Mouse (Mus musculus) hindbrain, embryonic 16.5 days (tissue): ENCODE data around the gene Hnrnpab. TPM values are rescaled to one million over a fixed set of nuclear protein-coding genes. Genes with fewer than 3 reads are reported as not detected.

Source experiments
- ATAC-seq: fragments of 200-750 bp; cut with Nextera tagmentation; 2 replicates; pipeline ENCODE4 v1.8.0; 2017; ENCODE audit warnings: moderate TSS enrichment, moderate library complexity
- H3K27ac ChIP-seq: fragments of 300-500 bp; sonication (generic); 2 replicates; pipeline ENCODE4 v1.5.1; 2014; ENCODE audit warnings: low read depth, mild to moderate bottlenecking, control low read depth, low read length, moderate library complexity
- H3K27me3 ChIP-seq: fragments of 300-500 bp; sonication (generic); replicated peaks from 2 replicates; pipeline ENCODE4 v1.6.1; 2014; ENCODE audit warnings: low read length; ENCODE audit not compliant: control insufficient read depth, insufficient read depth
- H3K36me3 ChIP-seq: fragments of 300-500 bp; sonication (generic); 2 replicates; pipeline ENCODE4 v1.6.1; 2014; ENCODE audit warnings: mild to moderate bottlenecking, low read length, moderate library complexity, mixed read lengths; ENCODE audit not compliant: control insufficient read depth, insufficient read depth
- H3K4me1 ChIP-seq: fragments of 300-500 bp; sonication (generic); 2 replicates; pipeline ENCODE4 v1.6.1; 2014; ENCODE audit warnings: low read depth, low read length; ENCODE audit not compliant: control insufficient read depth, insufficient read depth
- H3K4me2 ChIP-seq: fragments of 300-500 bp; sonication (generic); 2 replicates; pipeline ENCODE4 v1.6.1; 2014; ENCODE audit warnings: mild to moderate bottlenecking, low read length, control low read depth, moderate library complexity
- H3K4me3 ChIP-seq: fragments of 300-500 bp; sonication (generic); 2 replicates; pipeline ENCODE4 v1.5.1; 2014; ENCODE audit warnings: mild to moderate bottlenecking, low read length, control low read depth, moderate library complexity
- H3K9ac ChIP-seq: fragments of 300-500 bp; sonication (generic); 2 replicates; pipeline ENCODE4 v1.6.1; 2014; ENCODE audit warnings: low read depth, mild to moderate bottlenecking, control low read depth, low read length, moderate library complexity
- H3K9me3 ChIP-seq: fragments of 300-500 bp; sonication (generic); 2 replicates; pipeline ENCODE4 v1.6.1; 2014; ENCODE audit warnings: mild to moderate bottlenecking, low read length, moderate library complexity; ENCODE audit not compliant: control insufficient read depth
- WGBS: fragments of 180-500 bp; shearing (Covaris S2); extraction: QIAGEN DNeasy Blood & Tissue Kit; methylation state at CpG from one replicate; pipeline ENCODE4 v1.1.7; 2014; 5-methylcytosine and 5-hydroxymethylcytosine counted together
- polyA plus RNA-seq: library from polyadenylated mRNA; unstranded; fragments of >200 nt; fragmentation: Nextera tagmentation; extraction: Ambion mirVana; gene quantifications from 2 replicates; pipeline ENCODE4 v1.2.1, GENCODE M21; 2015

The Hnrnpab gene
- 221 and 253 TPM in 2 replicates for polyA plus RNA-seq

DNA sequence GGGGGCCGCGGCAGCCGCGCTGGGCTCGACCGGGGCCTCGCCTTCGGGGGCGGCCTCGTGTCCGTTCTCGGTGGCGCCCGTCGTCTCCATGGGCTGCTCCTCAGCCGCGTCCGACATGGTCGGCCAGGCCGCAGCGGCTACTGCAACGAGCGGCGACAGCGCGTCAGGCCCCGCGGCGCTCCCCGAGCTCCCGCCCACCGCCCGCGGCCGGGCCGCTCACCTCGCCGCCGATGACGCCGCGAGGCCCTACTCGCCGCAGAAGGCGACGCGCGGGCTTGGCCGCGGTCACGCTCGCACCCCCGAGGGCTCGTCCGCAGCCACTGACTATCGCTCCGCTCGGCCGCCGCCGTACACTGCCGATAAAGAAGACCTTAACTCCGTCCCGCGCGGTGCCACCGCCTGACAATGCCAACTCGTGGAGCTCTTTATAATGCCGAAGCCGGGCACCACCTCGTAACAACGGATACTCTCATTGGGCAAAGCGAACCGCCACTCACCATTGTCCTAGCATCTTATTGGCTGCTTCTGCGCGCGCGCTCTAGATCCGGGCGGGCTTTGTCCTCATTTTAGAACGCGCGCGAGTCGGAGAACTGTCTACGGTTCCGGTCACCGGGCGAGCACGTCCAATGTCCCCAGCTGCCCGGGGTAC, at the start of gene Hnrnpab:
Gene Hnrnpab (minus strand): TSS at position 401 of the 649 bp plus-strand sequence.
- WGBS = under 1% methylated on average over 77 of the region's 91 CpGs
- peak; percentile 97 for ATAC-seq

DNA sequence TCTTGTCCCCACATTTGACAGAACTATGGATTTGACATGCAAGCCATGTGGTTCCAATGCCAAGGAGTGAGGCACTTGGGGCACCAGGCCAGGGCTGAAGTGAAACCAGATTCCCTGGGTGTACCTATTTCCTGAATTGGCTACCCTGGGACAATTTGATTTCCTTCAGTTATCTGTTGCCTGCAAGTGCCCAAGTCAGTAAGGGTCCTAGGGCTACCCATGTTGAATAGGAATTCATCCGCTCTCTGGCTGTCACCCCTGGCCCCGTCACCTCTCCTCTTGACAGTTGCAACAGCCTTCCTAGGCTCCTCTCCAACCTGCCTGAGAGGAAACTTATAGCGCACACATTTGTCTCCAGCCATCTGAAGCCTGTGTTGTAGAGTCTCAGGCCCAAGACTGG, 48.2 kb upstream of the Hnrnpab start:
- H3K4me2 ChIP-seq = no peak overlapping the region
- H3K9ac ChIP-seq = no peak overlapping the region
- no peaks in the 10 kb centered on the region for H3K27me3 ChIP-seq
- H3K36me3 ChIP-seq = no peaks in the 10 kb centered on the region
- H3K9me3 ChIP-seq = no peaks in the 10 kb centered on the region
- no peak overlapping the region for H3K27ac ChIP-seq
- ATAC-seq = no peak
- peaks cover 4% of the 10 kb centered on the region for H3K4me1 ChIP-seq
- no peak overlapping the region for H3K4me3 ChIP-seq
- 91% methylated on average over 3 of the region's 3 CpGs for WGBS

More for the DNA sequence above, at the start of gene Hnrnpab:
- Histone ChIP-seq H3K4me2 (peak within 1 kb of the TSS; percentile 96), H3K4me3 (peak within 1 kb of the TSS; percentile 95), H3K36me3 (peaks cover 21% of the 10 kb centered on the region), H3K9me3 (no peaks in the 10 kb centered on the region), H3K27ac (peak within 1 kb of the TSS; percentile 96), H3K9ac (peak within 1 kb of the TSS; percentile 99), H3K27me3 (no peaks in the 10 kb centered on the region), H3K4me1 (peaks cover 23% of the 10 kb centered on the region)

DNA sequence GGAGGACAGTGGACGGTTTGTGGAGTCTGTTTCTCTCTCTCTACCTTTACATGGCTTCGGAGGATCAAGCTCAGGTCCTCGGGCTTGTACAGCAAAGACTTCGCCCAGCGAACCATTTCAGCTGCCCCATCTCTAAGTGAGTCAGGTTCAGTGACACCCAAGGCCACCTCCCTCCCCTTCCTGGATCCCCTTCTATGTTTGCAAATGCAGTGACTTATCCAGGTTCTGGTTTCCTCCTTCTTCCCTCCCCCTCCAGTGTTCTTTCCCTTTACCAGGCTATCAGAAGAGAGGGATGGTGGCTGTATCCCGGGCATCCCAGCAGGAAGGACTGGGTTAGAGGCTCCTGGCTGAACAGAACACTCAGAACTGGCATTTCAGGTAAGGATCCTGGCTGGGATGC, 47.1 kb upstream of the Hnrnpab start:
- no peaks in the 10 kb centered on the region for H3K9me3 ChIP-seq
- no peaks in the 10 kb centered on the region for H3K36me3 ChIP-seq
- 93% methylated on average over 6 of the region's 6 CpGs for WGBS
- no peak overlapping the region for H3K4me2 ChIP-seq
- peaks cover 15% of the 10 kb centered on the region for H3K4me1 ChIP-seq
- ATAC-seq = no peak
- H3K27ac ChIP-seq = no peak overlapping the region
- H3K9ac ChIP-seq = no peak overlapping the region
- no peak overlapping the region for H3K4me3 ChIP-seq
- H3K27me3 ChIP-seq = no peaks in the 10 kb centered on the region

DNA sequence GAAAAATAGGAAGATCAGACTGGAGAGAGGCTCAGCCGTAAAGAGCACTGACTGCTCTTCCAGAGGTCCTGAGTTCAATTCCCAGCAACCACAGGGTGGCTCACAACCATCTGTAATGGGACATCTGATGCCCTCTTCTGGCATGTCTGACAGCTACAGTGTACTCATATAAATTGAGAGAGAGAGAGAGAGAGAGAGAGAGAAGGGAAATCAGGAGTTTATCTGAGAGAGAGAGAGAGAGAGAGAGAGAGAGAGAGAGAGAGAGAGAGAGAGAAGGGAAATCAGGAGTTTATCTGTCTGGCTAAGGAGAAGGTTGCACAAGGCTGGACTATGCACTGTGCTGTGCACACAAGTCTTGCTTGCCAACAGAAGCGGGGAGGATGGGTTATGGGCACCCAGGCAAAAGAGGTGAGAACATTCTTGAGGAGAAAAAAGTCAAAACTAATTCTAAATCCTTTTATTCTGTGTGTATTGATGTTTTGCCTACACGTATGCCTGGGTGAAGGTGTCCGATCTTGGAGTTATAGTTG, 46.3 kb upstream of the Hnrnpab start:
- 95% methylated on average over 4 of the region's 4 CpGs for WGBS
- ATAC-seq = no peak
- H3K36me3 ChIP-seq = no peaks in the 10 kb centered on the region

GRCm38 (mm10) chr11:51650691-51651515, 44.3 kb upstream of the Hnrnpab start, which contains the start of the genes N4bp3 and D930048N14Rik:
TSS of gene N4bp3 (minus strand) at chr11:51650842.
TSS of gene D930048N14Rik (plus strand) at chr11:51650954.
- Histone ChIP-seq H3K27ac (peak within 1 kb of the TSS; percentile 65), H3K9ac (peak within 1 kb of the TSS; percentile 85), H3K4me2 (peak within 1 kb of the TSS; percentile 93), H3K9me3 (no peaks in the 10 kb centered on the region), H3K4me1 (peaks cover 21% of the 10 kb centered on the region), H3K4me3 (peak within 1 kb of the TSS; percentile 75), H3K36me3 (no peaks in the 10 kb centered on the region), H3K27me3 (no peaks in the 10 kb centered on the region)
- WGBS = 1% methylated on average over 54 of the region's 70 CpGs
- peak; percentile 83 for ATAC-seq

More for the DNA sequence above, 46.3 kb upstream of the Hnrnpab start:
- Histone ChIP-seq H3K9ac (no peak overlapping the region), H3K4me3 (no peak overlapping the region), H3K4me1 (peaks cover 21% of the 10 kb centered on the region), H3K27me3 (no peaks in the 10 kb centered on the region), H3K9me3 (no peaks in the 10 kb centered on the region), H3K4me2 (no peak overlapping the region), H3K27ac (no peak overlapping the region)

DNA sequence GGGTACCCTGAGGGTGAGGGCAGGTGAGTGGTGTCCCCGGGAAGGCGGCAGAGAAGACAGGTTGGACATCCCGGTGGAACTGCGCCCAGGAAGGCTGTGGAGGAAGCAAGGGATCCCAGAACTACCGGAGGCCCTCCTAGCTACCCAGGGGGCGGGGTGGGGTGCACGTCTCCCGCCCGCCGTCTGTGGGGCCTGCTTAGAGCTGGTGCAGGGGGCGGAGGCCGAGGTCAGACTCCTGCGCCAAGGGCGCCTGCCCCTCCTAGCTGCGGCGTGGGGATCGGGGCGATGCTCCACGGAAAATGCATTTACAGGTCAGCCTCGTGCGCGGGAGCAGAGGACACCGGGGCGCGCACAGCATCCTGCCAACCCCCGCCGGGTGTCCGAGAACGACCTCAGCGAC, 43.6 kb upstream of the Hnrnpab start:
- H3K4me3 ChIP-seq = peak overlapping the region; percentile 75
- peak; percentile 2; the same call in 1 of the 2 replicates for ATAC-seq
- 0 out of 2 replicates have a peak, but pooled peaks cover 3% of the 10 kb centered on the region for H3K36me3 ChIP-seq
- H3K9ac ChIP-seq = peak overlapping the region; percentile 85
- no peaks in the 10 kb centered on the region for H3K27me3 ChIP-seq
- H3K4me2 ChIP-seq = peak overlapping the region; percentile 93
- H3K27ac ChIP-seq = peak overlapping the region; percentile 65
- H3K9me3 ChIP-seq = no peaks in the 10 kb centered on the region
- H3K4me1 ChIP-seq = peaks cover 23% of the 10 kb centered on the region
- under 1% methylated on average over 25 of the region's 30 CpGs for WGBS

DNA sequence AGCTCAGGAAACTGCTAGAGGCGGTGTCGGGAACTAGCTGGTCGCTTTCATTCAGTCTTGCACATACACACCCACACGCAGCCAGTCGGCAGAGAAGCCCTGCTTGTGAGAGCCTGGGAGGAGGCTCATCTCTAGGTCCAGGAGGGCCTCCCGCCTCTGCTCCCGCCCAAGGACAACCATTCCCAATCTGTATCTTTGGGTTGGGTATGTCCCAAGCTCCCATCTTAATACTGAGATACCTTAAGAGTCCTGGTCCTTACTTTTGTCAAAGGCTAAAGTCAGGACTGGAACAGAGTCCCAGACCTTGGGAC, 43.2 kb upstream of the Hnrnpab start:
- H3K27ac ChIP-seq = no peak overlapping the region
- H3K36me3 ChIP-seq = 0 out of 2 replicates have a peak, but pooled peaks cover 3% of the 10 kb centered on the region
- peak overlapping the region; percentile 85 for H3K9ac ChIP-seq
- ATAC-seq = no peak; the same call in 1 of the 2 replicates
- H3K9me3 ChIP-seq = no peaks in the 10 kb centered on the region
- WGBS = 3% methylated on average over 7 of the region's 7 CpGs
- peaks cover 24% of the 10 kb centered on the region for H3K4me1 ChIP-seq
- peak overlapping the region; percentile 93 for H3K4me2 ChIP-seq
- no peaks in the 10 kb centered on the region for H3K27me3 ChIP-seq
- H3K4me3 ChIP-seq = peak overlapping the region; percentile 75

DNA sequence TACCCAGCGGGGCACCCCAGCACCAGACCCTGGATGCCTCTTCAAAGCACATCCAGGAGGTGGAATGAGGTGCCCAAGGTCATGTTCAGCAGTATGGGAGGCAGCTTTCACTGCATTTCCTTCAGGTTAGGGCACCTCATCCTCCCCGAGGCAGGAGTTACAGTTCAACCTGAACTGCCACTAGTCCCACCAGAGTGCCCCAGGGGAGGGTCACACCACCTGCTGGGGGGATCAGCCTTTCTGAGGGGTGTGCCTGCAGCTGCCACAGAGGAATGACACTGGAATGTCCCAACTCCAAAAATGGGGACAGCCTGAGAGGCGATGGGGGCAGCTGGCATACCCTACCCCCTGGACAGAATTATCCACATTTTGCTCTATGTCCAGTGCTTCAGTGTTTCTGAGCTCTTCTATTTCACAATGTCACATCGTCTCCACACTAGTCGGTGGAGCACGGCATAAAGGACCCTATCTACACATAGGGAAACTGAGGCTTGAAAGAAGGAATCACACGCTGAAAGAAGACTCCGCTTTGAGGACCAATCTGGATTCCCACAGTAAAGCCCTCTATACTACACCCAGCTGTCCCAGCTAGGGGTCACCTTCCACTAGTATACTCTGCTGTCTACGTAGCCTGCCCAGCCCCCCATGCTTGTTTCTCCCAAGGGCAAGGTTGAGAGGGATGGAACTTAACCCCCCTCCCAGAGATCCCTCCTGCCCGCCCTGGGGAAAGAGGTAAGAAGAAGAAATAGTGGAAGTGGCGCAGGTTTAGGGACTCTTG, 42.7 kb upstream of the Hnrnpab start:
- peaks cover 24% of the 10 kb centered on the region for H3K4me1 ChIP-seq
- WGBS = 22% methylated on average over 11 of the region's 11 CpGs
- no peak for ATAC-seq
- peaks cover 3% of the 10 kb centered on the region; the same call in 1 of the 2 replicates for H3K36me3 ChIP-seq
- H3K9me3 ChIP-seq = no peaks in the 10 kb centered on the region
- no peak overlapping the region for H3K27ac ChIP-seq
- H3K4me3 ChIP-seq = peak overlapping the region; percentile 75
- H3K4me2 ChIP-seq = peak overlapping the region; percentile 93
- peak overlapping the region; percentile 85 for H3K9ac ChIP-seq
- no peaks in the 10 kb centered on the region for H3K27me3 ChIP-seq
